Mouse (Mus musculus) bone marrow, adult 2 months (tissue): ENCODE results near the gene Arpc5l.

ENCODE experiments used
- CTCF ChIP-seq: fragments of 200-500 bp; IDR thresholded peaks from 2 replicates; pipeline ENCODE4 v1.5.1; 2011; ENCODE audit warnings: low read length, control low read depth; ENCODE audit not compliant: control insufficient read depth, insufficient read depth
- POLR2A ChIP-seq: fragments of 200-500 bp; IDR thresholded peaks from 2 replicates; pipeline ENCODE4 v1.6.1; 2011; ENCODE audit warnings: low read depth, mild to moderate bottlenecking, control low read depth, low read length, borderline replicate concordance; ENCODE audit not compliant: control insufficient read depth

DNA sequence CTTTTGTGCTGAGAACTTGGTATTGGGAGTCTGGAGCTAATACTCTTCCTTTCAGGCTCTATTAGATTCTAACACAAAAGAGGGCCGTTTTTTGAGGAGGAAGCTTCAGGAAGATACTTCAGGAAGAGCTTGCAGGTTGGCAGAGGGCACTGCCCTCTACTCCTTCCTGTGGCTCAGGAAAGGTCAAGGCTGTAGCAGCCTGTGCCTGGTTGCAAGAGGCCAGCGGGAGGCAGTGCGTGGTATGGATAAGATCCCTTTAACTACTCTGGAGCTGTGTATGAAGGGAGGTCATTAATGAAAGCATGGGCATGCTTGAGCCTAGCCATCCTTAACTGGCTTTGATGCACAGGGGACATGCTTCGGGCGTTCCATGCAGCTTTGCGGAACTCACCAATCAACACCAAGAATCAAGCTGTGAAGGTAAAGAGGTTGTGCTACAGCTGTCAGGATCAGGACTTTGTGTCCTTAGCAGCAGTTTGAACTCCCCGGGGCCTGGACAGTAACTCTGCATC lies 7.7 kb downstream of the Arpc5l start:
- TF ChIP-seq POLR2A (no peak), CTCF (no peak)
